Mouse (Mus musculus) bone marrow, adult 2 months (tissue): ENCODE results near the gene Ssh3.

ENCODE experiments used
- CTCF ChIP-seq: fragments of 200-500 bp; IDR thresholded peaks from 2 replicates; pipeline ENCODE4 v1.5.1; 2011; ENCODE audit warnings: low read length, control low read depth; ENCODE audit not compliant: control insufficient read depth, insufficient read depth
- POLR2A ChIP-seq: fragments of 200-500 bp; IDR thresholded peaks from 2 replicates; pipeline ENCODE4 v1.6.1; 2011; ENCODE audit warnings: low read depth, mild to moderate bottlenecking, control low read depth, low read length, borderline replicate concordance; ENCODE audit not compliant: control insufficient read depth

DNA sequence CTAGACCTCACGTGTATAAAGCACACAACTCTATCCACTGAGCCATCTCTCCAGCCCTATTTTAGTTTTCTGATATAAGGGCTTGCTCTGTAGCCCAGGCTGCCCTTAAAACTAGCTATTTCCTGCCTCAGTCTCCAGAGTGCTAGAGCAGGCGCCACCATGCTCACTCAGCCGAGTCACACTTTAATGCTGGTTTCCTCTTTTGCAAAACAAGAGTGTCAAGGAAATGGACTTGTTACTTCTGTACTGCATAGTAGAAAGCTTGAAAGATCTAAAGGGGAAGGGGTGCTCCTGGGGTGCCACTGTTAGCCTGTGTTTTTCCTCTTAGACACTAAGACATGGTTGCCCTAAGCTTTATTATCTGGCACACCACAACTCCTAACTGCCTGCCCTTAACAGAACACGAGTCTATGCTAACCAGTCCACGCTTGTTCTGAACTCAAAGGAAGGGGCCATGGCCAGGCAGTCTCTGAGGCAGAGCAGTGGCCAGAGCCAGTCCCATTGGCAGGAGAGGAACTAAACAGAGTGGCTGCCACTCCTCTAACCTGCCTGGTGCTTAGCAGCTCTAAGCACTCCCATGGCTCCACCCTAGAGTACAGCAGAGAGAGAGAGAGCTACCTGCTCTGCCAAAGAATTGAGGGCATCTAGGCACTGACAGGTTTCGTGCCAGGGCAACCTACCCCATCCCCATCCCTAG, 30.7 kb upstream of the Ssh3 start:
- TF ChIP-seq CTCF (no peak), POLR2A (0 out of 2 replicates have a peak, but pooled peaks have one; percentile 31)
